Mouse (Mus musculus) erythroblast, embryonic 14.5 days (primary cell): ENCODE data around the gene Olfr992.

Experiments
- GATA1 ChIP-seq: IDR thresholded peaks from 2 replicates; pipeline ENCODE4 v1.6.1; 2012; ENCODE audit warnings: low read length, inconsistent platforms, mixed read lengths
- TAL1 ChIP-seq: IDR thresholded peaks from 3 replicates; pipeline ENCODE4 v1.6.1; 2012; ENCODE audit warnings: low read length, inconsistent platforms, mixed read lengths

DNA sequence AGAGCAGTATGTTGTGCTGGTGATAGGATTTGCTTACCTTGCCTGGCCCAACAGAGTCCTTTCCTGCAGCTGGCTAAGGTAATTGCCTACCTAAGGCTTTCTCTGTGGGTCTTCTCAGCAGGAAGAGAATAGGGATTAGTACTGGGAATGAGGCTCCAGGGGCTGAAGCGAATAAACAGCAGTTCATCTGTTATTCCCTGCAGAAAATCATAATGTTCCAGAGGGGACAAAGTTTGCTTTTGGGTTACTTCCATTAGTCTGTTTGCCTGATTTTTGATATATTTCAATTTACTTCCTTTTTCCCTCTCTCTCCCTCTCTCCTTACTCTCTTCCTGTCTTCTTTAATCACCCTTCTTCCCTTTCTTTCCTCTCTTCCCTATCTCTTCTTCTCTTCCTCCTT, 34.3 kb upstream of the Olfr992 start, which contains the start of gene Olfr995:
- TF ChIP-seq GATA1, result no peak
- TF ChIP-seq TAL1, result no peak
